Mouse (Mus musculus): ENCODE data around the gene Col6a6. TPM values are rescaled to one million over a fixed set of nuclear protein-coding genes. Genes with fewer than 3 reads are reported as not detected.
A peak's percentile ranks its signal among the peaks of the same experiment; 100 is the strongest.

The Col6a6 gene
- polyA plus RNA-seq, 1 experiment, result 0.28 TPM

GRCm38 (mm10) chr9:105831291-105831690 lies 3.3 kb upstream of the Col6a6 start:
- no peak for DNase-seq
- TF ChIP-seq POLR2A (IDR thresholded peaks at IDR 0.05; ENCODE audit: low read depth, low read length), result no peak
- no peak for TF ChIP-seq CTCF (conservative IDR thresholded peaks at IDR 0.05; ENCODE audit: insufficient read depth, insufficient read length, low read depth, low read length)
- no peak overlapping the region for H3K4me3 ChIP-seq (ENCODE audit: insufficient read depth, low read depth, low read length)
- H3K4me1 ChIP-seq (ENCODE audit: control insufficient read depth, insufficient read depth, low read length), result no peaks in the 10 kb centered on the region
- H3K27me3 ChIP-seq (replicated peaks; ENCODE audit: control insufficient read depth, insufficient read depth, low read length), result no peaks in the 10 kb centered on the region
- WGBS, result 84% methylated on average over 9 of the region's 9 CpGs
- no peak overlapping the region for H3K27ac ChIP-seq (ENCODE audit: insufficient read depth, low read depth, low read length)
- H3K36me3 ChIP-seq (ENCODE audit: control insufficient read depth, insufficient read depth, low read length), result no peaks in the 10 kb centered on the region

GRCm38 (mm10) chr9:105827076-105827647 lies 798 bp downstream of the Col6a6 start:
- TF ChIP-seq POLR2A (IDR thresholded peaks at IDR 0.05; ENCODE audit: low read depth, low read length) (no peak), CTCF (conservative IDR thresholded peaks at IDR 0.05; ENCODE audit: insufficient read depth, insufficient read length, low read depth, low read length) (no peak)
- DNase-seq, result no peak
- Histone ChIP-seq H3K36me3 (ENCODE audit: control insufficient read depth, insufficient read depth, low read length) (no peaks in the 10 kb centered on the region), H3K4me3 (ENCODE audit: insufficient read depth, low read depth, low read length) (no peak overlapping the region), H3K27me3 (replicated peaks; ENCODE audit: control insufficient read depth, insufficient read depth, low read length) (no peaks in the 10 kb centered on the region), H3K4me1 (ENCODE audit: control insufficient read depth, insufficient read depth, low read length) (no peaks in the 10 kb centered on the region), H3K27ac (ENCODE audit: insufficient read depth, low read depth, low read length) (no peak overlapping the region)
- WGBS, result 52% methylated on average over 8 of the region's 8 CpGs

- Histone ChIP-seq H3K4me1 (ENCODE audit: control insufficient read depth, insufficient read depth, low read length) (peaks cover 2% of the 10 kb centered on the region; the same call in 1 of the 2 replicates), H3K27me3 (replicated peaks; ENCODE audit: control insufficient read depth, insufficient read depth, low read length) (no peaks in the 10 kb centered on the region), H3K4me3 (ENCODE audit: insufficient read depth, low read depth, low read length) (no peak overlapping the region), H3K36me3 (ENCODE audit: control insufficient read depth, insufficient read depth, low read length) (no peaks in the 10 kb centered on the region), H3K27ac (ENCODE audit: insufficient read depth, low read depth, low read length) (no peak overlapping the region)
- no peak for TF ChIP-seq POLR2A (IDR thresholded peaks at IDR 0.05; ENCODE audit: low read depth, low read length)
- TF ChIP-seq CTCF (conservative IDR thresholded peaks at IDR 0.05; ENCODE audit: insufficient read depth, insufficient read length, low read depth, low read length), result no peak
- DNase-seq, result peak; percentile 79
- 51% methylated on average over 6 of the region's 6 CpGs for WGBS
Observed at GRCm38 (mm10) chr9:105820711-105821110, 7.2 kb downstream of the Col6a6 start.

GRCm38 (mm10) chr9:105819155-105819709 lies 8.7 kb downstream of the Col6a6 start:
- Histone ChIP-seq H3K4me3 (ENCODE audit: insufficient read depth, low read depth, low read length) (no peak overlapping the region), H3K27me3 (replicated peaks; ENCODE audit: control insufficient read depth, insufficient read depth, low read length) (no peaks in the 10 kb centered on the region), H3K36me3 (ENCODE audit: control insufficient read depth, insufficient read depth, low read length) (no peaks in the 10 kb centered on the region), H3K27ac (ENCODE audit: insufficient read depth, low read depth, low read length) (no peak overlapping the region), H3K4me1 (ENCODE audit: control insufficient read depth, insufficient read depth, low read length) (peaks cover 2% of the 10 kb centered on the region; the same call in 1 of the 2 replicates)
- no peak for DNase-seq
- TF ChIP-seq CTCF (conservative IDR thresholded peaks at IDR 0.05; ENCODE audit: insufficient read depth, insufficient read length, low read depth, low read length), result no peak
- TF ChIP-seq POLR2A (IDR thresholded peaks at IDR 0.05; ENCODE audit: low read depth, low read length), result no peak
- WGBS, result 80% methylated on average over 29 of the region's 29 CpGs

DNA sequence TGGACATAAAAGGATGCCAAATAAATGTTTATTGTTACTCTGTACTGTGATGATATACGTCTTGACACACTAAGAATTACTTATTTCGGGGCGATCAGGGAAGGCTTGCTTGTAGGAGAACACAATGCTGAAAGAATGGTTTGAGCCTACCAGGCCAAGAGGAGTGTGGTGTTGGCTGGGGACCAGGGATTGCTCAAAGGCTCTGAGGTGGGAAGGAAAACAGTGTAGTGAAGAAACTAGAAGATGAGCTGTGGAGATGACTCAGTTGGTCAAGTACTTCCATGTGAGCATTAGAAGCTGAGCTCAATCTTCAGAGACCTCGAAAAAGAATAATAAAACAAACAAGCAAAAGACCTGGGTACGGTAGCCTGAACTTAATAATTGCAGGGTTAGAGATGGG lies 13.5 kb downstream of the Col6a6 start:
- Histone ChIP-seq H3K4me3 (ENCODE audit: insufficient read depth, low read depth, low read length) (no peak overlapping the region), H3K27ac (ENCODE audit: insufficient read depth, low read depth, low read length) (no peak overlapping the region), H3K36me3 (ENCODE audit: control insufficient read depth, insufficient read depth, low read length) (no peaks in the 10 kb centered on the region), H3K27me3 (replicated peaks; ENCODE audit: control insufficient read depth, insufficient read depth, low read length) (no peaks in the 10 kb centered on the region), H3K4me1 (ENCODE audit: control insufficient read depth, insufficient read depth, low read length) (peaks cover 4% of the 10 kb centered on the region; the same call in 1 of the 2 replicates)
- 90% methylated on average over 5 of the region's 5 CpGs for WGBS
- DNase-seq, result no peak
- TF ChIP-seq CTCF (conservative IDR thresholded peaks at IDR 0.05; ENCODE audit: insufficient read depth, insufficient read length, low read depth, low read length) (no peak), POLR2A (IDR thresholded peaks at IDR 0.05; ENCODE audit: low read depth, low read length) (no peak)

DNA sequence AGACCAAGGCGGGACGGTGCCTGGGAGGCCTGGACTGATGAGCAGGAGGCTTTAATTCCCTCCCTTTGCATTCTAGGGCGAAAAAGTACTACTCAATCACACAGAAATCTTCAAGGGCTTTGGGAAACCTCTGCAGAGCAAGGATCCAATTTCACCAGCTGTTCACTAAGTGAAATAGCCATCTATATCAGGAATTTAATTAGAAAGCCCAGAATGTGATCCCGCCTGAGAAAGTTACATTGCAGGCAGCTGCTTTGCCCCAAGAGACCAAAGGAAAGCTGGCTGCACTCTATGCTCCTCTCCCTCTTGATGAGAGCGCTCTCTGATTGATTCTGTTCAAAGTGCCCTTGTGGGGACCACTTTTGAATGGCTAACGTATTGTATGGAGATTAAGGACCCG lies 16.5 kb downstream of the Col6a6 start:
- Histone ChIP-seq H3K4me3 (ENCODE audit: insufficient read depth, low read depth, low read length) (no peak overlapping the region), H3K4me1 (ENCODE audit: control insufficient read depth, insufficient read depth, low read length) (peaks cover 4% of the 10 kb centered on the region; the same call in 1 of the 2 replicates), H3K27ac (ENCODE audit: insufficient read depth, low read depth, low read length) (no peak overlapping the region), H3K27me3 (replicated peaks; ENCODE audit: control insufficient read depth, insufficient read depth, low read length) (no peaks in the 10 kb centered on the region), H3K36me3 (ENCODE audit: control insufficient read depth, insufficient read depth, low read length) (no peaks in the 10 kb centered on the region)
- TF ChIP-seq POLR2A (IDR thresholded peaks at IDR 0.05; ENCODE audit: low read depth, low read length) (no peak), CTCF (conservative IDR thresholded peaks at IDR 0.05; ENCODE audit: insufficient read depth, insufficient read length, low read depth, low read length) (no peak)
- DNase-seq, result peak; percentile 36
- 31% methylated on average over 7 of the region's 7 CpGs for WGBS

- WGBS, result 66% methylated on average over 17 of the region's 17 CpGs
- H3K4me1 ChIP-seq (ENCODE audit: control insufficient read depth, insufficient read depth, low read length), result peaks cover 4% of the 10 kb centered on the region; the same call in 1 of the 2 replicates
- no peak overlapping the region for H3K4me3 ChIP-seq (ENCODE audit: insufficient read depth, low read depth, low read length)
- H3K27ac ChIP-seq (ENCODE audit: insufficient read depth, low read depth, low read length), result no peak overlapping the region
- DNase-seq, result peak; percentile 53
- no peak for TF ChIP-seq CTCF (conservative IDR thresholded peaks at IDR 0.05; ENCODE audit: insufficient read depth, insufficient read length, low read depth, low read length)
- TF ChIP-seq POLR2A (IDR thresholded peaks at IDR 0.05; ENCODE audit: low read depth, low read length), result no peak
- H3K36me3 ChIP-seq (ENCODE audit: control insufficient read depth, insufficient read depth, low read length), result no peaks in the 10 kb centered on the region
- H3K27me3 ChIP-seq (replicated peaks; ENCODE audit: control insufficient read depth, insufficient read depth, low read length), result no peaks in the 10 kb centered on the region
Observed at GRCm38 (mm10) chr9:105808920-105809505, 18.9 kb downstream of the Col6a6 start.
